Mouse (Mus musculus): Measurements from ENCODE around the gene Dip2b. TPM values are rescaled to one million over a fixed set of nuclear protein-coding genes. Genes with fewer than 3 reads are reported as not detected.

The Dip2b gene
- polyA plus RNA-seq, 1 experiment = 2.6 TPM

GRCm38 (mm10) chr15:100040541-100041266 lies 2.2 kb downstream of the Dip2b start:
- no peak for TF ChIP-seq GATA1 (IDR thresholded peaks at IDR 0.05; ENCODE audit: low read length)

GRCm38 (mm10) chr15:100041267-100042047 lies 3.0 kb downstream of the Dip2b start:
- no peak for TF ChIP-seq GATA1 (IDR thresholded peaks at IDR 0.05; ENCODE audit: low read length)

- TF ChIP-seq GATA1 (IDR thresholded peaks at IDR 0.05; ENCODE audit: low read length) = no peak
These were observed 3.6 kb downstream of the Dip2b start for GRCm38 (mm10) chr15:100042048-100042400.

- TF ChIP-seq GATA1 (IDR thresholded peaks at IDR 0.05; ENCODE audit: low read length) = no peak
These were observed 7.1 kb downstream of the Dip2b start for GRCm38 (mm10) chr15:100045576-100045975.

GRCm38 (mm10) chr15:100049496-100050087 lies 11.1 kb downstream of the Dip2b start:
- no peak for TF ChIP-seq GATA1 (IDR thresholded peaks at IDR 0.05; ENCODE audit: low read length)

GRCm38 (mm10) chr15:100050940-100051339 lies 12.5 kb downstream of the Dip2b start:
- TF ChIP-seq GATA1 (IDR thresholded peaks at IDR 0.05; ENCODE audit: low read length) = no peak

GRCm38 (mm10) chr15:100052726-100053125 lies 14.3 kb downstream of the Dip2b start:
- no peak for TF ChIP-seq GATA1 (IDR thresholded peaks at IDR 0.05; ENCODE audit: low read length)

GRCm38 (mm10) chr15:100056397-100056908 lies 18.0 kb downstream of the Dip2b start:
- TF ChIP-seq GATA1 (IDR thresholded peaks at IDR 0.05; ENCODE audit: low read length) = no peak

- no peak for TF ChIP-seq GATA1 (IDR thresholded peaks at IDR 0.05; ENCODE audit: low read length)
These were observed 19.2 kb downstream of the Dip2b start for GRCm38 (mm10) chr15:100057698-100058097.

GRCm38 (mm10) chr15:100058143-100058542 lies 19.7 kb downstream of the Dip2b start:
- TF ChIP-seq GATA1 (IDR thresholded peaks at IDR 0.05; ENCODE audit: low read length) = no peak

- no peak for TF ChIP-seq GATA1 (IDR thresholded peaks at IDR 0.05; ENCODE audit: low read length)
These were observed 20.4 kb downstream of the Dip2b start for GRCm38 (mm10) chr15:100058912-100059311.

- TF ChIP-seq GATA1 (IDR thresholded peaks at IDR 0.05; ENCODE audit: low read length) = no peak
These were observed 21.3 kb downstream of the Dip2b start for GRCm38 (mm10) chr15:100059626-100060311.

GRCm38 (mm10) chr15:100060513-100061140 lies 22.2 kb downstream of the Dip2b start:
- no peak for TF ChIP-seq GATA1 (IDR thresholded peaks at IDR 0.05; ENCODE audit: low read length)

- TF ChIP-seq GATA1 (IDR thresholded peaks at IDR 0.05; ENCODE audit: low read length) = no peak
These were observed 22.9 kb downstream of the Dip2b start for GRCm38 (mm10) chr15:100061377-100061776.

GRCm38 (mm10) chr15:100063229-100063773 lies 24.8 kb downstream of the Dip2b start:
- TF ChIP-seq GATA1 (IDR thresholded peaks at IDR 0.05; ENCODE audit: low read length) = no peak

Data from G1E-ER4 (cell line).